Mouse (Mus musculus) embryonic fibroblast, embryonic 13.5 days (primary cell): Measurements from ENCODE around the gene Gm28778.

Experiments used
- CTCF ChIP-seq: IDR thresholded peaks from 2 replicates; pipeline ENCODE4 v1.5.1; 2011; ENCODE audit warnings: mild to moderate bottlenecking, control low read depth, low read length, moderate library complexity, borderline replicate concordance; ENCODE audit not compliant: insufficient read depth
- POLR2A ChIP-seq: IDR thresholded peaks from 2 replicates; pipeline ENCODE4 v1.6.1; 2011; ENCODE audit warnings: low read depth, mild to moderate bottlenecking, control low read depth, low read length, moderate library complexity

DNA sequence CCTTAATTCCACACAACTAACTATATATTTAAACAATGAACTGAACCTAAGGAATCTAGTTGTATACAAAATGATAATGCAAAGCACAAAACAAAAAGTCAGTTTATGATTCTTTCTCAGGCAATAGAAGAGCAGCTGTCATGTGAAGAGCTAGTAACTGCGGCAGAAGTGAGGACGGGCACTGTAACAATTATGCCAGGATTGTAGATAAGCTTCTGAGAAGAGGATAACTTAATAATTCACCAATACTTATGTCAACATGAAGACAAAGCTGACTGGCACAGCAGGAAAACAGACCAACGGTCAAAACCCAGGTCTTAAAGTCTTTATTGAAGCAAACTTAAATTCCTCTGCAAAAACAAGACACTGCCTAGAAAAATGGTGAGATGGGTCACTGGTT, 5.7 kb upstream of the Gm28778 start:
- no peak for TF ChIP-seq CTCF
- no peak for TF ChIP-seq POLR2A
